Mouse (Mus musculus) forebrain, embryonic 14.5 days (tissue): Measurements from ENCODE around the gene Wdtc1. TPM values are rescaled to one million over a fixed set of nuclear protein-coding genes. Genes with fewer than 3 reads are reported as not detected.

Experiments used
- ATAC-seq: fragments of 200-750 bp; cut with Nextera tagmentation; 2 replicates; pipeline ENCODE4 v1.8.0; 2017; ENCODE audit warnings: mild to moderate bottlenecking, moderate library complexity
- DNase-seq: peaks from one replicate; pipeline ENCODE4 v3.0.0-alpha.2; 2015; ENCODE audit warnings: low spot score
- H3K27ac ChIP-seq: fragments of 300-500 bp; sonication (generic); 2 replicates; pipeline ENCODE4 v1.5.1; 2014; ENCODE audit warnings: low read depth, mild to moderate bottlenecking, control low read depth, low read length, moderate library complexity
- H3K27me3 ChIP-seq: fragments of 300-500 bp; sonication (generic); replicated peaks from 2 replicates; pipeline ENCODE4 v1.6.1; 2014; ENCODE audit warnings: low read length, control low read depth, mixed read lengths; ENCODE audit not compliant: control insufficient read depth, insufficient read depth
- H3K36me3 ChIP-seq: fragments of 300-500 bp; sonication (generic); 2 replicates; pipeline ENCODE4 v1.6.1; 2014; ENCODE audit warnings: low read length, control low read depth; ENCODE audit not compliant: control insufficient read depth, insufficient read depth
- H3K4me1 ChIP-seq: fragments of 300-500 bp; sonication (generic); 2 replicates; pipeline ENCODE4 v1.6.1; 2014; ENCODE audit warnings: antibody characterized with exemption, low read length, control low read depth; ENCODE audit not compliant: control insufficient read depth, insufficient read depth
- H3K4me2 ChIP-seq: fragments of 300-500 bp; sonication (generic); 2 replicates; pipeline ENCODE4 v1.6.1; 2014; ENCODE audit warnings: mild to moderate bottlenecking, control low read depth, low read length
- H3K4me3 ChIP-seq: fragments of 300-500 bp; sonication (generic); 2 replicates; pipeline ENCODE4 v1.5.1; 2014; ENCODE audit warnings: low read depth, low read length, control low read depth
- H3K9ac ChIP-seq: fragments of 300-500 bp; sonication (generic); 2 replicates; pipeline ENCODE4 v1.6.1; 2014; ENCODE audit warnings: mild to moderate bottlenecking, low read length, control low read depth, moderate library complexity
- H3K9me3 ChIP-seq: fragments of 300-500 bp; sonication (generic); replicated peaks from 2 replicates; pipeline ENCODE4 v1.6.1; 2016; ENCODE audit warnings: low read length, control low read depth, mixed read lengths; ENCODE audit not compliant: control insufficient read depth
- WGBS: fragments of 180-500 bp; shearing (Covaris S2); extraction: QIAGEN DNeasy Blood & Tissue Kit; methylation state at CpG from one replicate; pipeline ENCODE4 v1.1.7; 2014; 5-methylcytosine and 5-hydroxymethylcytosine counted together
- polyA plus RNA-seq: library from polyadenylated mRNA; unstranded; fragments of >200 nt; fragmentation: Nextera tagmentation; extraction: Ambion mirVana; gene quantifications from 2 replicates; pipeline ENCODE4 v1.2.1, GENCODE M21; 2014

Gene Wdtc1
- polyA plus RNA-seq, 1 experiment from 2014 or later, result 17.5 TPM

DNA sequence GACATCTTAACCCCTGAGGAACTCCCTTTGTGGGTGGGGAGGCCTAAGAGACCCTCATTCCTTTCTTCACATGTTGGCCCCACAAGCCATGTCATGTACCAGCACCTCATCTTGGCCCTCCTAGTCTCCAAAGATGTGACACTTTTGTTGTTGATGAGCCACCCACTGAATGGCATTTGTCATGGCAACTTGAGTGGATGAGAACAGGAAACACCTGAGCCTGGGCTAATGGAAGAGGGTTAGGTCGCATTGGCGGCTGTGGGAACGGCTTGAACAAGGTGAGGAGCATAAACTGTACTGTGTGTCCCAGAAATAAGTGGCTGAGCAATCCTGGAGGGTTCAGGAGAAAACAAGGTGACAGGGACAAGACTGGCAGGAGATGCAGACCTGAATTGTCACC, 84.3 kb downstream of the Wdtc1 start:
- WGBS, result 94% methylated on average over 3 of the region's 3 CpGs
- no peaks in the 10 kb centered on the region for H3K4me1 ChIP-seq
- no peaks in the 10 kb centered on the region for H3K27me3 ChIP-seq
- no peak for DNase-seq
- peaks cover 66% of the 10 kb centered on the region for H3K36me3 ChIP-seq
- ATAC-seq, result no peak
- no peaks in the 10 kb centered on the region for H3K9me3 ChIP-seq
- no peak overlapping the region for H3K4me2 ChIP-seq
- H3K27ac ChIP-seq, result no peak overlapping the region
- H3K9ac ChIP-seq, result no peak overlapping the region
- H3K4me3 ChIP-seq, result no peak overlapping the region

DNA sequence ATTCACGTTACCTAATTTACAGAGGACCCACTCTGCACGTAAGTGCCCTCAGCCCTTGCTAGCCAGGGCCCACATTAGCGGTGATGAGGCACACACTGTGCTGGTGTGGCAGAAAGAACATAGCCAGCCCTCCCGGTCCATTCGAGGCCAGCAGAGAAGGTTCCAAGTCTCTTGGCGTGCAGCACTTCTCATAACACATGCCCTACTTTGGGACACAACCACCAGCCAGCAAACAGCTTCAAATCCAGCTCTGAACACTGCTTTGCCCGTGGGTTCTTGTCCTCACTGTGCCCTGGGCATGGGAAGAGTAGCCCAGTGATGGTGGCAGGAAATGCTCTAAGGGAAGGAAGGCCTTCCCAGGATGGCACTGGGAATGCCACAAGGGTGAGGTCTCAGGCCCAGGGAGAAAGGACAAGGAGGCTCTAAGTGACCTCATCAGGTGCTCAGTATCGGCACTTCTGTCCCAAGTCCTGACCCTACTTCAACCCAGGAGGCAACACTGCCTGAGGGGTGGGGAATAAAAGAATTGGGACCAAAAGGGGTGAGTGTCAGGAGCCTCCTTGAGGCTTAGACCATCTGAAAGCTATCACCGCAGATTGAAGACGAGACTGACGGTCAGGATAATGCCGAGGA, 86.9 kb downstream of the Wdtc1 start:
- H3K27me3 ChIP-seq, result no peaks in the 10 kb centered on the region
- no peaks in the 10 kb centered on the region for H3K9me3 ChIP-seq
- no peak overlapping the region for H3K27ac ChIP-seq
- H3K4me1 ChIP-seq, result no peaks in the 10 kb centered on the region
- H3K4me2 ChIP-seq, result no peak overlapping the region
- no peak for DNase-seq
- H3K36me3 ChIP-seq, result peaks cover 66% of the 10 kb centered on the region
- ATAC-seq, result no peak
- no peak overlapping the region for H3K9ac ChIP-seq
- H3K4me3 ChIP-seq, result no peak overlapping the region
- WGBS, result 95% methylated on average over 12 of the region's 12 CpGs

DNA sequence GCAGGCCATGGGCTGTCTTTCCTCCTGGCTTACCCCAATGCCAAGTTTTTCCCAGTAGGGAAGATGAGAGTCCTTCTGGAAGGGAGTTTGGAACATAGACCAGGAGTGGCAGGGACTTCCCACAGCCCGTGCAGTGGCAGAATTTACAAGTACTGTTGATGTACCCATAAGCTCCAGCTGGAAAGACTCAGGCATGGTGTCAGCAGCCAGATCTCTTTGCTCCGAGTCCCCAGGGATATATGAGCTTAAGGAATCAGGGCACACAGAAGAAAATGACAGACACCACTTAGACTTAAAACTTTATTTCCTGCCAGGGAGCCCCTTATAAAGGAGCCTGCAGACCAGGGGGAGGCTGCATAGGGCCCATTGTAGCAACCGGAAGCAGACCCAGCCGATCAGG, 87.5 kb downstream of the Wdtc1 start:
- Histone ChIP-seq H3K27me3 (no peaks in the 10 kb centered on the region), H3K9ac (no peak overlapping the region), H3K9me3 (no peaks in the 10 kb centered on the region), H3K4me1 (no peaks in the 10 kb centered on the region), H3K4me2 (no peak overlapping the region), H3K4me3 (no peak overlapping the region), H3K27ac (no peak overlapping the region), H3K36me3 (peaks cover 66% of the 10 kb centered on the region)
- DNase-seq (no peak), ATAC-seq (no peak)
- WGBS, result 97% methylated on average over 4 of the region's 4 CpGs

DNA sequence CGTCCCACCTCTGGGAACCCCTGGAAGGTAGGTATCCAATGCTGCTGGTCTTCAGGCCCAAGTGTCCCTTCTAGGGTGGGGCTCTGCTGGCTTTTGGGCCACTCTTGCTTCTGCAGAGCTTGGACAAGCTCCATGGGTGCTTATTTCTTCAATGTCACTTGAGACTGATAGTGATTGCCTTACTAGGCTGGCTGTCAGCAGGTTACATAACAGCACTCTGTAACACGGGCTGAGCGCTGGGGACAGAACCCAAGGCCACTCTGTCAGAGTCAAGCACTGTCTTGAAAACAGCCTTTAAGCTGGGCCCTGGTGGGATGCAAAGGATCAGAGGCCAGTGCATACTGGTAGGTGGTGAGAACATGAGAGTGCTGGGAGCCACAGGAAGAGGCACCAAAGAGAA, 88.0 kb downstream of the Wdtc1 start:
- no peak overlapping the region for H3K4me2 ChIP-seq
- H3K27me3 ChIP-seq, result no peaks in the 10 kb centered on the region
- no peak overlapping the region for H3K9ac ChIP-seq
- H3K9me3 ChIP-seq, result no peaks in the 10 kb centered on the region
- no peak overlapping the region for H3K4me3 ChIP-seq
- 93% methylated on average over 3 of the region's 3 CpGs for WGBS
- peaks cover 62% of the 10 kb centered on the region for H3K36me3 ChIP-seq
- H3K4me1 ChIP-seq, result no peaks in the 10 kb centered on the region
- DNase-seq (no peak), ATAC-seq (no peak)
- no peak overlapping the region for H3K27ac ChIP-seq

DNA sequence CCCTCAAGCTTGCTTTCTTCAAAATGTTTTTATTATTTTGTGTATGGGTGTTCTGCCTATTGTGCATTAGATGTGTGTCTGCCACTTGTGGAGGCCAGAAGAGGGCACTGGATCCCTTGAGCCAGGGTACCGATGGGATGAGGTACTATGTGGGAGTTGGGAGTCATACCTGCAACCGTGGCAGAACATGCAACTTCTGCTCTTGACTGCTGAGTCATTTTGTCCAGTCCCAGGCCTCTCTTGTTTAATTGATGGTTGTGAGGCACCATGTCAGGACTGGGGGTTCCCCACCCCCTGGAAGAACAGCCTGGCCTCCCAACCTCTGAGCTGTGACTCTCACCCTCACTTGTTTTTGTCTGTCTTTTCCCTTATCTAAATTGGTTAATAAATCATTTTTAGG, 88.7 kb downstream of the Wdtc1 start:
- ATAC-seq, result no peak
- no peak for DNase-seq
- 95% methylated on average over 2 of the region's 2 CpGs for WGBS
- no peaks in the 10 kb centered on the region for H3K4me1 ChIP-seq
- no peak overlapping the region for H3K4me2 ChIP-seq
- H3K9me3 ChIP-seq, result no peaks in the 10 kb centered on the region
- H3K9ac ChIP-seq, result no peak overlapping the region
- H3K27ac ChIP-seq, result no peak overlapping the region
- no peak overlapping the region for H3K4me3 ChIP-seq
- peaks cover 55% of the 10 kb centered on the region for H3K36me3 ChIP-seq
- no peaks in the 10 kb centered on the region for H3K27me3 ChIP-seq

DNA sequence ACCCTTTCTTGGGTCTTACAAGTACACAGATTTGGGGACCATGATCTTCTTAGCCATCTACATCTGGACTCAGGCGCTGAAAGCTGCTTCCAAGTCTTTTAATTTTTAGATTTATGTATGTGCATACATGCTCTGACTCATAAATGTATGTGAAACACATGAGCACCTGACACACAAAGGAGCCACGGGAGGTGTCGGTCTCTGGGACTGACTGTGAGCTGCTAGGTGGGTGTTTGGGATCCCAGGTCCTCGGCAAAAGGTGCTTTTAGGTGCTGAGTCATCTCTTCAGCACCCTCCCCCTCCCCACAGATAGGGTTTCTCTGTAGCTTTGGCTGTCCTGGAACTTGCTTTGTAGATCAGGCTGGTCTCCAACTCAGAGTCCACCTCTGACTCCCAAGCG, 89.5 kb downstream of the Wdtc1 start:
- H3K27me3 ChIP-seq, result no peaks in the 10 kb centered on the region
- no peak overlapping the region for H3K9ac ChIP-seq
- ATAC-seq, result no peak
- DNase-seq, result no peak
- no peaks in the 10 kb centered on the region for H3K9me3 ChIP-seq
- no peaks in the 10 kb centered on the region for H3K4me1 ChIP-seq
- no peak overlapping the region for H3K4me2 ChIP-seq
- H3K36me3 ChIP-seq, result peaks cover 47% of the 10 kb centered on the region
- H3K27ac ChIP-seq, result no peak overlapping the region
- WGBS, result 94% methylated on average over 5 of the region's 5 CpGs
- no peak overlapping the region for H3K4me3 ChIP-seq

DNA sequence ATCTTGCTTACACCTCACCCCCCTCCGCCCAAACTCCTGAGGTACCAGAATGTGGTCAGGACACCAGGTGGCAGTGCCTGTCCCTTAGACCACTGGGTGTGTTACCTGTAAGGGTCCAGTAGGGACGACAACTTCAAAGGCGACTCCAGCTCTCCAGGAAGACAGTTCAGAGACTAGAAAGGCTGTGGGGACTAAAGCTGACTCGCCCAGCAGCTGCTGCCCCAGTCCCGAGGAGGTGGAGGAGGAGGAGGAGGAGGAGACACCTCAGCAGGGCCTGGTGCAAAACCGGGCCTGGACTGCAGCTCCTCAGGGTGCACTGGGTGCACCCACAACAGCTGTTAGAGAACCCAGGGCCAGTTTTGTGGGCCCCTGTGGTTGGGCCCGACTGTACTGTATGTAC, 90.4 kb downstream of the Wdtc1 start, which contains the start of gene Sytl1:
TSS of gene Sytl1 (minus strand) at position 232 of the 400 bp plus-strand sequence.
- peaks cover 38% of the 10 kb centered on the region for H3K36me3 ChIP-seq
- H3K4me1 ChIP-seq, result no peaks in the 10 kb centered on the region
- ATAC-seq, result no peak
- 52% methylated on average over 5 of the region's 7 CpGs for WGBS
- no peak within 1 kb of the TSS for H3K27ac ChIP-seq
- H3K4me3 ChIP-seq, result no peak within 1 kb of the TSS
- no peak within 1 kb of the TSS for H3K9ac ChIP-seq
- no peaks in the 10 kb centered on the region for H3K9me3 ChIP-seq
- no peak within 1 kb of the TSS for H3K4me2 ChIP-seq
- no peaks in the 10 kb centered on the region for H3K27me3 ChIP-seq
- no peak for DNase-seq

DNA sequence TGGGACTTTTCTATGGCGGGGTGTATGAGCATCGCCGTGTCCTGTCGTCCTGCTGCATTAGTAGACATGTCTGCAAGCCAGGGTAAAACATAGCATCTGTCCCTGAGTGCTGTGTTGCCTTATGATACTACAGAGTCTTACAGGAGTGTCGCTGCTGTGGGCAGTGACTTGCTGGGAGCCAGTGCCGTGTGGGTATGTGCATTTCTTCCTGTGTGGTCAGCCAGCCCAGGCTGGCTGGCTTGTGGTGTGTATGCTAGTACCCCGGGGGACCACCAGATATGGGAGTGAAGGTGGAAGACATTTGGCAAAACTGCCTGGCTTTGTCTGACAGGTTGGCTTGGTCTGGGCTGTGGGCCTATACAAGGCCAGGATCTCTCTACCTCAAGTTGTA, 90.9 kb downstream of the Wdtc1 start:
- 82% methylated on average over 7 of the region's 7 CpGs for WGBS

DNA sequence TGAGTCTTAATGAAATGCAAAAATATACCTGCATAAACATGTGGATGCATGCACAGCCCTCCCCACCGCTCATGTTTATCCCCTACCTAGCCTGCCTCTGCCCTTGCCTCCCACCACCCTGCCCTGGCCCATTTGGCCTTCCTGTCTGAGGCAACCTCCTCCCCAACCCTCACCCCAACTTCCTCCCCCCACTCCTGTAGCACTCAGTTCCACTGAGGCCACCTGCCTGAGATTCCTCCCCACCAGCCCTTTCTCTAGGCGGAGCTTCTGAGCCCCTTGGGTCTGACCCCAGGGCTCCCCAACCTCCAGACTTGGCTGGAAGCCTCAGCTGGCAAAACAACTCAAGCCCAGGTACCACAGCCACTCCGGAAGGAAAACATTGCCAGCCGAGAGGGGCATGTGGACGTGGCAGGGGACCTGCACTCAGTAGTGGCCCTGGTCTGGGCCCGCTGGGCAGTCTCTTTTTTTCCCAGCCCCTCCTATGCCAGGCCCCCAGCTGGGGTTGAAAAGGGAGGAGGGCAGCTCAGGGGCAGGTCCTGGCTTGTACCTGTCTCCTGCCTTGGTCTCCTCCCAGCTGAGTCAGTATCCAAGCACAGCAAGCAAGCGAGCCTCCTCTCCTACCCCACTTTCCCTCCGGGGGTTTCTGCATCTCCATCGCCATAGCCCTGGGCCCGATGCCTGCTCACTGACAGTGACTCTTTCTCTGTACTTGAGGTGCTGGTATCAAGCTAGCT, 91.5 kb downstream of the Wdtc1 start:
- Histone ChIP-seq H3K9ac (no peak overlapping the region), H3K9me3 (no peaks in the 10 kb centered on the region), H3K4me3 (no peak overlapping the region), H3K27me3 (0 out of 2 replicates have a peak, but pooled peaks cover 4% of the 10 kb centered on the region), H3K36me3 (peaks cover 27% of the 10 kb centered on the region), H3K4me2 (no peak overlapping the region), H3K27ac (no peak overlapping the region), H3K4me1 (no peaks in the 10 kb centered on the region)
- no peak for DNase-seq
- 61% methylated on average over 10 of the region's 10 CpGs for WGBS
- no peak for ATAC-seq

More for the DNA sequence above, 90.9 kb downstream of the Wdtc1 start:
- no peak for DNase-seq
- Histone ChIP-seq H3K9ac (no peak overlapping the region), H3K36me3 (peaks cover 33% of the 10 kb centered on the region), H3K4me2 (no peak overlapping the region), H3K27me3 (no peaks in the 10 kb centered on the region), H3K9me3 (no peaks in the 10 kb centered on the region), H3K4me1 (no peaks in the 10 kb centered on the region), H3K27ac (no peak overlapping the region), H3K4me3 (no peak overlapping the region)
- ATAC-seq, result no peak
